Mouse (Mus musculus) embryonic facial prominence, embryonic 14.5 days (tissue): ENCODE measurements around the gene Aqp9. TPM values are rescaled to one million over a fixed set of nuclear protein-coding genes. Genes with fewer than 3 reads are reported as not detected.
A peak's percentile ranks its signal among the peaks of the same experiment; 100 is the strongest.

Source experiments
- ATAC-seq: fragments of 200-750 bp; cut with Nextera tagmentation; 2 replicates; pipeline ENCODE4 v1.8.0; 2017; ENCODE audit warnings: low read depth, moderate number of reproducible peaks, moderate TSS enrichment
- DNase-seq: peaks from one replicate; pipeline ENCODE4 v3.0.0-alpha.2; 2015; ENCODE audit warnings: low spot score
- H3K27ac ChIP-seq: fragments of 300-500 bp; sonication (generic); replicated peaks from 2 replicates; pipeline ENCODE4 v1.5.1; 2014; ENCODE audit warnings: low read depth, mild to moderate bottlenecking, low read length, moderate library complexity
- H3K27me3 ChIP-seq: fragments of 300-500 bp; sonication (generic); replicated peaks from 2 replicates; pipeline ENCODE4 v1.6.1; 2014; ENCODE audit warnings: low read length; ENCODE audit not compliant: control insufficient read depth, insufficient read depth
- H3K36me3 ChIP-seq: fragments of 300-500 bp; sonication (generic); 2 replicates; pipeline ENCODE4 v1.6.1; 2014; ENCODE audit warnings: low read length, mixed read lengths; ENCODE audit not compliant: control insufficient read depth, insufficient read depth
- H3K4me1 ChIP-seq: fragments of 300-500 bp; sonication (generic); 2 replicates; pipeline ENCODE4 v1.6.1; 2014; ENCODE audit warnings: antibody characterized with exemption, low read length; ENCODE audit not compliant: control insufficient read depth, insufficient read depth
- H3K4me2 ChIP-seq: fragments of 300-500 bp; sonication (generic); 2 replicates; pipeline ENCODE4 v1.6.1; 2014; ENCODE audit warnings: low read depth, mild to moderate bottlenecking, low read length, moderate library complexity, mixed read lengths
- H3K4me3 ChIP-seq: fragments of 300-500 bp; sonication (generic); 2 replicates; pipeline ENCODE4 v1.5.1; 2014; ENCODE audit warnings: low read depth, mild to moderate bottlenecking, low read length
- H3K9ac ChIP-seq: fragments of 300-500 bp; sonication (generic); 2 replicates; pipeline ENCODE4 v1.6.1; 2014; ENCODE audit warnings: low read depth, mild to moderate bottlenecking, low read length, moderate library complexity, mixed read lengths
- H3K9me3 ChIP-seq: fragments of 300-500 bp; sonication (generic); 2 replicates; pipeline ENCODE4 v1.6.1; 2016; ENCODE audit warnings: low read length; ENCODE audit not compliant: control insufficient read depth
- WGBS: fragments of 180-500 bp; shearing (Covaris S2); extraction: QIAGEN DNeasy Blood & Tissue Kit; methylation state at CpG from one replicate; pipeline ENCODE4 v1.1.7; 2014; 5-methylcytosine and 5-hydroxymethylcytosine counted together
- polyA plus RNA-seq: library from polyadenylated mRNA; unstranded; fragments of >200 nt; fragmentation: Nextera tagmentation; extraction: Ambion mirVana; gene quantifications from 2 replicates; pipeline ENCODE4 v1.2.1, GENCODE M21; 2014

Gene Aqp9
- polyA plus RNA-seq, 1 experiment from 2014 or later: 0.68 TPM

- WGBS: 69% methylated on average over 3 of the region's 3 CpGs
- ATAC-seq: no peak
Measured at GRCm38 (mm10) chr9:71209299-71209698, 40.8 kb upstream of the Aqp9 start.

GRCm38 (mm10) chr9:71202265-71202664 lies 33.8 kb upstream of the Aqp9 start:
- no peak for ATAC-seq
- H3K9ac ChIP-seq: no peak overlapping the region
- H3K27ac ChIP-seq: no peak overlapping the region
- no peaks in the 10 kb centered on the region for H3K36me3 ChIP-seq
- no peak overlapping the region for H3K4me3 ChIP-seq
- no peaks in the 10 kb centered on the region for H3K4me1 ChIP-seq
- WGBS: 78% methylated on average over 4 of the region's 4 CpGs
- no peaks in the 10 kb centered on the region for H3K9me3 ChIP-seq
- no peak overlapping the region for H3K4me2 ChIP-seq
- no peaks in the 10 kb centered on the region for H3K27me3 ChIP-seq
- DNase-seq: no peak

More at GRCm38 (mm10) chr9:71209299-71209698, 40.8 kb upstream of the Aqp9 start:
- H3K27me3 ChIP-seq: peaks cover 14% of the 10 kb centered on the region
- H3K27ac ChIP-seq: no peak overlapping the region
- no peak overlapping the region for H3K4me2 ChIP-seq
- H3K9ac ChIP-seq: no peak overlapping the region
- H3K36me3 ChIP-seq: no peaks in the 10 kb centered on the region
- no peaks in the 10 kb centered on the region for H3K9me3 ChIP-seq
- DNase-seq: no peak
- no peak overlapping the region for H3K4me3 ChIP-seq
- no peaks in the 10 kb centered on the region for H3K4me1 ChIP-seq

- no peaks in the 10 kb centered on the region for H3K36me3 ChIP-seq
- no peak for ATAC-seq
- WGBS: 75% methylated on average over 5 of the region's 5 CpGs
- H3K4me1 ChIP-seq: no peaks in the 10 kb centered on the region
- H3K9me3 ChIP-seq: no peaks in the 10 kb centered on the region
- H3K9ac ChIP-seq: no peak overlapping the region
- no peak for DNase-seq
- no peak overlapping the region for H3K27ac ChIP-seq
- no peak overlapping the region for H3K4me2 ChIP-seq
- H3K4me3 ChIP-seq: no peak overlapping the region
- no peaks in the 10 kb centered on the region for H3K27me3 ChIP-seq
Measured at GRCm38 (mm10) chr9:71198826-71199225, 30.3 kb upstream of the Aqp9 start.

GRCm38 (mm10) chr9:71188647-71189415 lies 20.3 kb upstream of the Aqp9 start:
- Histone ChIP-seq H3K4me1 (0 out of 2 replicates have a peak, but pooled peaks cover 3% of the 10 kb centered on the region), H3K4me2 (peak overlapping the region; percentile 52), H3K4me3 (0 out of 2 replicates have a peak overlapping the region, but pooled peaks have one; percentile 13), H3K36me3 (no peaks in the 10 kb centered on the region), H3K9ac (no peak overlapping the region), H3K27me3 (no peaks in the 10 kb centered on the region), H3K9me3 (peaks cover 4% of the 10 kb centered on the region; the same call in 1 of the 2 replicates), H3K27ac (no peak overlapping the region)
- DNase-seq: peak; percentile 73
- peak; percentile 78; the same call in 1 of the 2 replicates for ATAC-seq
- WGBS: 9% methylated on average over 12 of the region's 12 CpGs

- no peak overlapping the region for H3K4me2 ChIP-seq
- H3K4me1 ChIP-seq: 0 out of 2 replicates have a peak, but pooled peaks cover 3% of the 10 kb centered on the region
- H3K27ac ChIP-seq: no peak overlapping the region
- no peak overlapping the region for H3K9ac ChIP-seq
- peaks cover 4% of the 10 kb centered on the region; the same call in 1 of the 2 replicates for H3K9me3 ChIP-seq
- ATAC-seq (no peak), DNase-seq (no peak)
- H3K27me3 ChIP-seq: no peaks in the 10 kb centered on the region
- WGBS: 75% methylated on average over 7 of the region's 7 CpGs
- H3K4me3 ChIP-seq: no peak overlapping the region
- no peaks in the 10 kb centered on the region for H3K36me3 ChIP-seq
Measured at GRCm38 (mm10) chr9:71187396-71187795, 18.9 kb upstream of the Aqp9 start.

GRCm38 (mm10) chr9:71185823-71186222 lies 17.3 kb upstream of the Aqp9 start:
- Histone ChIP-seq H3K27ac (no peak overlapping the region), H3K27me3 (no peaks in the 10 kb centered on the region), H3K4me1 (0 out of 2 replicates have a peak, but pooled peaks cover 3% of the 10 kb centered on the region), H3K36me3 (no peaks in the 10 kb centered on the region), H3K9me3 (peaks cover 4% of the 10 kb centered on the region; the same call in 1 of the 2 replicates), H3K4me3 (no peak overlapping the region), H3K9ac (no peak overlapping the region), H3K4me2 (no peak overlapping the region)
- WGBS: 77% methylated on average over 2 of the region's 2 CpGs
- DNase-seq (no peak), ATAC-seq (no peak)

GRCm38 (mm10) chr9:71185285-71185684 lies 16.8 kb upstream of the Aqp9 start:
- no peaks in the 10 kb centered on the region for H3K27me3 ChIP-seq
- no peak overlapping the region for H3K4me2 ChIP-seq
- H3K36me3 ChIP-seq: no peaks in the 10 kb centered on the region
- 0 out of 2 replicates have a peak, but pooled peaks cover 3% of the 10 kb centered on the region for H3K4me1 ChIP-seq
- no peak overlapping the region for H3K4me3 ChIP-seq
- no peak overlapping the region for H3K9ac ChIP-seq
- ATAC-seq: no peak
- H3K27ac ChIP-seq: no peak overlapping the region
- H3K9me3 ChIP-seq: peaks cover 4% of the 10 kb centered on the region; the same call in 1 of the 2 replicates
- DNase-seq: no peak

GRCm38 (mm10) chr9:71179964-71180700 lies 11.7 kb upstream of the Aqp9 start:
- no peaks in the 10 kb centered on the region for H3K27me3 ChIP-seq
- ATAC-seq (no peak), DNase-seq (peak; percentile 75)
- no peak overlapping the region for H3K9ac ChIP-seq
- 68% methylated on average over 8 of the region's 8 CpGs for WGBS
- no peaks in the 10 kb centered on the region for H3K36me3 ChIP-seq
- H3K4me3 ChIP-seq: no peak overlapping the region
- H3K4me1 ChIP-seq: no peaks in the 10 kb centered on the region
- H3K9me3 ChIP-seq: peaks cover 4% of the 10 kb centered on the region; the same call in 1 of the 2 replicates
- no peak overlapping the region for H3K27ac ChIP-seq
- no peak overlapping the region for H3K4me2 ChIP-seq
